In the genomic region with DNA sequence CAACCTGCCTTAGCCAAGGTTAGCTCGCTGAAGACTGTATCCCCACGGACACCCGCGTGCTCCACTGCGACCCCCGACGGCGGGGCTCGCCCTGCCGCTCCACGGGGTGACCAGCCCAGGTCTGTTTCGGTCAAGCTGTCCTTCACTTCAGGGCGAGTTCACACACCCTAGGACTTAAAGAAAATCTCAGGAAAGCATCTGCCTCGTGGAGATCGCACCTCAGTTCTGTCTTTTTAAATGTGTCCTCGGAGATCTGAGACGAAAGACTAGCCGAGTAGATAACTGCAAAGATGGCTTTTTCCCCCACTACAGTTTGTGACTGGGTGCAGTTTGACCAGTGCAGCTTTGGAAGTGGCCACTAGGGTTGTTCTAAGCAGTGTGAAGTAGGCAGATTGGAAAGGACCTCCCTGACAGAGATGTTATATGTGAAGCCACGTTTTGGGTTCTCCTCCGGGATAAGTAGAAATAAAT, we compare ENCODE assay signal across 8 mouse cellular contexts. TPM values are rescaled to one million over a fixed set of nuclear protein-coding genes. Genes with fewer than 3 reads are reported as not detected.
DNase-seq lines count a peak whose midpoint lies in the region.

No protein-coding gene starts in this region.

- peak; percentile 83 for DNase-seq in ZHBTc4 (ENCODE audit: low read depth, low spot score)
- DNase-seq in embryo, embryonic 10 days (ENCODE audit: low spot score): peak; percentile 73
- DNase-seq in gastrocnemius, postnatal 10 days: peak; percentile 35
- DNase-seq in hindlimb bud, embryonic 11.5 days (ENCODE audit: extremely low spot score, low read depth, low spot score): peak; percentile 28
- peak; percentile 34 to 50 for DNase-seq in left cerebral cortex, adult 18-20 months (ENCODE audit: low spot score in 2 of 2)
- peak; percentile 41 to 71 for DNase-seq in lung, postnatal 4 days
- DNase-seq in retina, embryonic 14.5 days (ENCODE audit: low spot score): peak; percentile 80
- peak; percentile 7 for DNase-seq in yolk sac, embryonic 10.5 days (ENCODE audit: low spot score)

RNA-seq across cellular contexts. Expression of a gene that starts 0.6 kb away (rescaled TPM):
- total RNA-seq in gastrocnemius, postnatal 10 days (2021): 10 to 100 TPM; 12.7 to 15.9 TPM
- total RNA-seq in left cerebral cortex, adult 18-20 months (2021): 10 to 100 TPM; 16.1 TPM

RNA-seq across cellular contexts. Expression of a gene that starts 0.7 kb away (rescaled TPM):
- total RNA-seq in gastrocnemius, postnatal 10 days (2021): 1 to 10 TPM; 1.9 to 2.1 TPM
- total RNA-seq in left cerebral cortex, adult 18-20 months (2021): 10 to 100 TPM; 19.6 to 21.9 TPM

Comparison
In these comparisons a context has a peak if more than half of its experiments do, and no peak if none do; other contexts are left out.
1. Peak in every context shown above with its lines: DNase-seq.
2. DNase-seq: peak in every context shown above with its lines; median percentile 83 in ZHBTc4; 80 in retina, embryonic 14.5 days; 73 in embryo, embryonic 10 days; 56 in lung, postnatal 4 days; 42 in left cerebral cortex, adult 18-20 months; 35 in gastrocnemius, postnatal 10 days; 28 in hindlimb bud, embryonic 11.5 days; 7 in yolk sac, embryonic 10.5 days.
3. RNA of a gene that starts 0.7 kb away (total RNA-seq): 19.6 to 21.9 TPM in left cerebral cortex, adult 18-20 months; 1.9 to 2.1 TPM in gastrocnemius, postnatal 10 days; every median in the first group is over 4 times any median in the second.